Mouse (Mus musculus) neural tube, embryonic 14.5 days (tissue): ENCODE data around the gene Ttc39b. TPM values are rescaled to one million over a fixed set of nuclear protein-coding genes. Genes with fewer than 3 reads are reported as not detected.

Source experiments
- ATAC-seq: fragments of 200-750 bp; cut with Nextera tagmentation; 2 replicates; pipeline ENCODE4 v1.8.0; 2017; ENCODE audit warnings: low read depth, mild to moderate bottlenecking, moderate TSS enrichment, moderate library complexity
- H3K27ac ChIP-seq: fragments of 300-500 bp; sonication (generic); 2 replicates; pipeline ENCODE4 v1.5.1; 2014; ENCODE audit warnings: low read depth, mild to moderate bottlenecking, control low read depth, low read length, moderate library complexity, mixed read lengths
- H3K27me3 ChIP-seq: fragments of 300-500 bp; sonication (generic); 2 replicates; pipeline ENCODE4 v1.6.1; 2014; ENCODE audit warnings: low read length; ENCODE audit not compliant: control insufficient read depth, insufficient read depth
- H3K36me3 ChIP-seq: fragments of 300-500 bp; sonication (generic); 2 replicates; pipeline ENCODE4 v1.6.1; 2014; ENCODE audit warnings: low read length, mixed read lengths; ENCODE audit not compliant: control insufficient read depth, insufficient read depth
- H3K4me1 ChIP-seq: fragments of 300-500 bp; sonication (generic); 2 replicates; pipeline ENCODE4 v1.6.1; 2014; ENCODE audit warnings: low read length; ENCODE audit not compliant: control insufficient read depth, insufficient read depth
- H3K4me2 ChIP-seq: fragments of 300-500 bp; sonication (generic); 2 replicates; pipeline ENCODE4 v1.6.1; 2014; ENCODE audit warnings: mild to moderate bottlenecking, low read depth, low read length, control low read depth
- H3K4me3 ChIP-seq: fragments of 300-500 bp; sonication (generic); 2 replicates; pipeline ENCODE4 v1.5.1; 2014; ENCODE audit warnings: low read depth, low read length, control low read depth, mixed read lengths
- H3K9ac ChIP-seq: fragments of 300-500 bp; sonication (generic); replicated peaks from 2 replicates; pipeline ENCODE4 v1.6.1; 2014; ENCODE audit warnings: low read depth, mild to moderate bottlenecking, control low read depth, low read length, mixed read lengths
- H3K9me3 ChIP-seq: fragments of 300-500 bp; sonication (generic); 2 replicates; pipeline ENCODE4 v1.6.1; 2016; ENCODE audit warnings: low read length; ENCODE audit not compliant: control insufficient read depth
- WGBS: fragments of 180-500 bp; shearing (Covaris S2); extraction: QIAGEN DNeasy Blood & Tissue Kit; methylation state at CpG from one replicate; pipeline ENCODE4 v1.1.7; 2014; 5-methylcytosine and 5-hydroxymethylcytosine counted together
- polyA plus RNA-seq: library from polyadenylated mRNA; unstranded; fragments of >200 nt; fragmentation: Nextera tagmentation; extraction: Ambion mirVana; gene quantifications from 2 replicates; pipeline ENCODE4 v1.2.1, GENCODE M21; 2014

Gene Ttc39b
- polyA plus RNA-seq, 1 experiment from 2014 or later, result 10.9 TPM

DNA sequence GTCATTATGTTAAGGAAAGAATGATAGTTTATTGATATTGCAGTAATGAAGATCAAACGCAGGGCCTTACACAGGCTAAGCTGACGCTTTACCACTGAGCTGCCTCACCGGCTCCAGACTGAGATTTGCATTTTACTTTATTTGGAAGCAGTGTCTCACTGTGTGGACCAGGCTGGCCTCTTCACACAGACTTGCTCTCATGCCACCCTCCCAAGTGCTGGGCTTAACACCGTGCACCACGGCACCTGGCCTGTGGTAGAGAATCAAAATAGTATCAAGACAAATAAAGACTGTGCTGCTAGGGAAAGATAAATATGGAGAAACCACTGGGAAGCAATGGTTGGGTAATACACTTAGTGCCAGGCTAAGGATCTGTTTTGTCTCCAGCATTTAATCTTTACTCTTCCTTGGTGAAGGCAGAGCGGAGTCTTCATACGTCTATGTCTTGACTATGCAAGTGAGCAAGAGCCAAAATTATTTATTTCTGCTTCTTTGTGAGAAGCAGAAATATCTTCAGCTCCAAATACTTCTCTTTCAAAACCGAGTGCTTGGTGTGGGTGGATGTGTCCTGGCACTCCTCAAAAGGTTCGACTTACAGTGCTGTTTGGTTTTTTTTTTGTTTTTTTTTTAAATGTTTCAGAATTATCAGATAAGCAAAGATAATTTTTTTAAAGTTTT, 19.2 kb upstream of the Ttc39b start:
- ATAC-seq, result no peak
- 84% methylated on average over 9 of the region's 9 CpGs for WGBS
- H3K9ac ChIP-seq, result no peak overlapping the region
- no peak overlapping the region for H3K27ac ChIP-seq
- no peaks in the 10 kb centered on the region for H3K27me3 ChIP-seq
- no peaks in the 10 kb centered on the region for H3K36me3 ChIP-seq
- H3K4me2 ChIP-seq, result no peak overlapping the region
- no peak overlapping the region for H3K4me3 ChIP-seq
- H3K4me1 ChIP-seq, result no peaks in the 10 kb centered on the region
- H3K9me3 ChIP-seq, result no peaks in the 10 kb centered on the region

DNA sequence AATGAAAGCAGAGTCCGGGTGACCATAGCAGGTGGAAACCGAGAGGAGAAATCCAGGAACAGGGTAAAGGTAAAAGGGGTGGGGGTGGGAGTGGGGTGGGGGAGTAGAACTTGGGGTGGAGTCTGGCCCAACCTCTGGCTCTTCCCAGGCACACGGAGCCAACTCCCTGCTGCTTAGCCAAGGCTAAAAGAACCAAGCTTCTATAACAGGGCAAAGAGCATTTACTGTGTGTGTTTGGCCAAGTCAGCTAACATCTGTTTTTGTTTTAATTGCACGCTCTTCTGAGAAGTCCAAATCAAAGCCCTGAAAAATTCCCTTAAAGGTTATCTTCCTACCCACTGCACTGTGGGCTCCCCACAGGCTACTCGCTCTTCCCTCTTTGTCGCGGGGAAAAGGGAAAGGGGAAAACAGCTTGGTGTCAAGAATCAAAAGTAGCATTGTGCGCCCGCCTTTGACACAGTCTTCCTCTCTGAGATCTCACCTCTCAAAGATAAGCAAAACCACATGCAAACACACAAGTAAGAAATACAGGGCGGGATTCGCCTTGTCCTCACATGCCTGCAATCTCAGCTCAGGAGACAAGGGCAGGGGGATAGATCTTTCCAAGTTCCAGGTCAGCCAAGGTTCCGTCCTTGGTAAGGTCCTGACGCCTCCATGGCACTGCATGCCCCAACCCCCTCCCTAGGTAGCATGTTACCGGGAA, 18.4 kb upstream of the Ttc39b start:
- H3K9ac ChIP-seq, result no peak overlapping the region
- H3K36me3 ChIP-seq, result no peaks in the 10 kb centered on the region
- no peak overlapping the region for H3K27ac ChIP-seq
- no peak for ATAC-seq
- no peaks in the 10 kb centered on the region for H3K4me1 ChIP-seq
- H3K4me3 ChIP-seq, result no peak overlapping the region
- H3K4me2 ChIP-seq, result no peak overlapping the region
- H3K9me3 ChIP-seq, result no peaks in the 10 kb centered on the region
- WGBS, result 67% methylated on average over 14 of the region's 14 CpGs
- H3K27me3 ChIP-seq, result no peaks in the 10 kb centered on the region

DNA sequence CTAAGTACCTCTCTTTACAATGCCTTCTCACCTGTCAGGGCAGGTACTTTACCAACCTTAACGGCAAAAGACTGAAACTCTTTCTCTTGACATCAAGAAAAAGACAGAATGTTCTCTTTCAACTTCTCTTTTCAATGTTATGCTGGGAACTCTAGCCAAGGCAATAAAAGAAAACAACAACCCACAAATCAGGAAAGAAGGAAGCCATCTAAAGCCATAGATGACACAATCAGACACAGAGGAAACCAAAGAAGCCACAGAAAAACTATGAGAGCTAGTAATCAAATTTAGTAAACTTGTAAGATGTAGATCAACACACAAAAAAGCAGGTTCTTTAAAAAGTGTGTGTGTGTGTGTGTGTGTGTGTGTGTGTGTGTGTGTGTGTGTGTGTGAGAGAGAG, 15.3 kb upstream of the Ttc39b start:
- no peak overlapping the region for H3K9ac ChIP-seq

DNA sequence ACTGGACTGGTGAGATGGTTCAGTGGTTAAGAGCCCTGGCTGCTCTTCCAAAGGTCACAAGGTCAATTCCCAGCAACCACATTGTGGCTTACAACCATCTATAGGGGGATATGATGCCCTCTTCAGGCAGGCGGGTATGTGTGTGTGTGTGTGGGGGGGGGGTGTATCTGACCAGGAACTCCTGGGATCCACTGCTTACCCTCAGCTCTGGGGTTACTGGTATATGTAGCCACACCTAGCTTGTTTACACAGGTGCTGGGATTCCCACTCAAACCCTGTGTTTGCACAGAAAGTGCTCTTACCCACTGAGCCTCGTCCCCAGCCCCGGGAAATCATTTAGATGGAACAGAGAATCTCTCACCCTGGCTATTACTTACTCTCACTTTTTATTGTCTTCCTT, 13.7 kb upstream of the Ttc39b start:
- H3K4me2 ChIP-seq, result no peak overlapping the region
- no peaks in the 10 kb centered on the region for H3K36me3 ChIP-seq
- H3K27me3 ChIP-seq, result no peaks in the 10 kb centered on the region
- H3K4me3 ChIP-seq, result no peak overlapping the region
- no peak overlapping the region for H3K27ac ChIP-seq
- H3K9me3 ChIP-seq, result no peaks in the 10 kb centered on the region
- WGBS, result 59% methylated on average over 3 of the region's 3 CpGs
- ATAC-seq, result no peak
- no peak overlapping the region for H3K9ac ChIP-seq
- no peaks in the 10 kb centered on the region for H3K4me1 ChIP-seq

More for the DNA sequence above, 15.3 kb upstream of the Ttc39b start:
- no peaks in the 10 kb centered on the region for H3K36me3 ChIP-seq
- no peak overlapping the region for H3K4me3 ChIP-seq
- H3K27me3 ChIP-seq, result no peaks in the 10 kb centered on the region
- 95% methylated on average over 1 of the region's 1 CpGs for WGBS
- no peaks in the 10 kb centered on the region for H3K9me3 ChIP-seq
- no peak overlapping the region for H3K27ac ChIP-seq
- H3K4me2 ChIP-seq, result no peak overlapping the region
- ATAC-seq, result no peak
- no peaks in the 10 kb centered on the region for H3K4me1 ChIP-seq

DNA sequence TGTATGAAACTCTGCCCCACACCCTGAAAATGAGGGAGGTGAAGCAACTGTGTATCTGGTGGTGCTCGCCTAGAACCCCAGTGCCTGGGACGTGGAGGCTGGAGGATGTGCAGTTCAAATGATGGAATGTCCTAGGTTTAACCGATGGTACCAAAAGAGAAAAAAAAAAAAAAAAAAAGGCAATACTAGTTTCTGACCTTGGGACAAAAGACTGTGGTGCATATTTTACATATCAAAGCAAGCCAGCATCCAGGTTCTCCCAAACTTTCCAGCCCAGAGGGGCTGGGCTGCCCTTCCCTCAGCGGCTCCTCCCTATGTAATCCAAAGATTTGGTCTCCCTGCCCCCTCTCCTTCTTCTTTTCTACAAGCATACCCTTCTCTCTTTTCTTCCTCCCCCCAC, 6.3 kb upstream of the Ttc39b start:
- no peaks in the 10 kb centered on the region for H3K4me1 ChIP-seq
- no peaks in the 10 kb centered on the region for H3K9me3 ChIP-seq
- 67% methylated on average over 4 of the region's 4 CpGs for WGBS
- H3K36me3 ChIP-seq, result no peaks in the 10 kb centered on the region
- H3K9ac ChIP-seq, result no peak overlapping the region
- no peak overlapping the region for H3K4me2 ChIP-seq
- H3K4me3 ChIP-seq, result no peak overlapping the region
- no peaks in the 10 kb centered on the region for H3K27me3 ChIP-seq
- no peak overlapping the region for H3K27ac ChIP-seq
- ATAC-seq, result no peak

DNA sequence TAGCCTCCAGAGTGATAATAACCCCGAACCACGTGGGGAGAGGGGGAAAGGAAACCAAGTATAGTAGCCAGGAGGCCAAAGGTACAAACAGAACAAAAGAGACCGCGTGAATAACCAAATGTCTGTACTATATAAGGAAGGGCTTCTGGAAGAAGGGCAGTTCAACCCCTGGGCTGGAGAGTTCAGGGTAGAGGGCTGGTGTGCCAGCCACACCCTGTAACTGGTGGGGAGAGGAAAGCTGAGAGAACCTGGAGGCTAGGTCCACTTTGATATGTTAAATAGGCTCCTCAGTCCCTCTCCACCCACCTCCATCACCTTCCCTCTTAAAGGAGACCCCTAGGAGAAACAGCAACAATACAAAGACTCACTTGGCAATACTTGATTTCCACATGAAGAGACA, 5.6 kb upstream of the Ttc39b start:
- H3K36me3 ChIP-seq, result no peaks in the 10 kb centered on the region

DNA sequence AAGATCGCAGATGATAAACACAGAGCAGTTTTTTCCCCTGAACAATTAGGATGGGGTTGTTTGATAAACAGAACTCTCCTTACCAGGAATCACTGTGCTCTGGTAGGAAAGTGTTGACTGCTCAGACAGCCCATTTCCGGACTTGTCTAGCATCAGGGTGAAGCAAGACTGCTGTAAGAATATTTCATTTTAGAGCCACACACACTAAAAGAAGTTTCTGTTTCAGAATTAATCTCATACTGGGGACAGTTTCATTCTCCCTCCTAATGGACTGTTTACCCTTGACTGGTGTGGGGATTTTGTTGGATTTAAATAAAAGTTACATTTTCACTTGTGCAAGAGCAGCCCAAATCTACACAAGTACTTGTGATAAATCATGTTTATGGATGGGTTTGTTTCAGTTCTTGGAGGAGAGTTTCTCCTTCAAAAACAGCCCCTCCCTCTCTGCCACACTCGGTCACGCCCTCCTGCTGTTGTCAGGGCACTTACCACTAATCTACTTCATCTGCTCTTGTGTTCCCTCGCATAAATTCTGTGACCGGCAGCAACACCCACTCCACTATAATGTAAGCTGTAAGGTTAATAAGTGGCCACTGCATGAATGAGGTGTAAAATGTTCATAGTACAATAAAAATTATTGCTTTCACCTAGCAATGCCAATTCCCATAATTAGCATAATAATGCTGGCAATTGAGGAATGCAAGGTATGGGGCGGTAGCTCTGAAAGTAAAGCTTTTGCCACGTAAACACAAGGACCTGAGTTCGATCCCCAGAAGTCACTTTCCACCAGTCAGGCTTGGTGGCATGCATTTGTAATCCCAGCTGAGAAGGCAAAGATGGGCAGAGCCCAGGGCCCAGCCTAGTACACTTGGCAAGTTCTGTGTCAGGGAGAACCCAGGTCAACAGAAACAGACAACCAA, 4.2 kb upstream of the Ttc39b start:
- Histone ChIP-seq H3K4me2 (no peak overlapping the region), H3K4me3 (no peak overlapping the region), H3K9me3 (no peaks in the 10 kb centered on the region), H3K36me3 (no peaks in the 10 kb centered on the region), H3K27ac (no peak overlapping the region), H3K4me1 (0 out of 2 replicates have a peak, but pooled peaks cover 4% of the 10 kb centered on the region), H3K27me3 (peaks cover 5% of the 10 kb centered on the region; the same call in 1 of the 2 replicates), H3K9ac (no peak overlapping the region)
- WGBS, result 14% methylated on average over 9 of the region's 9 CpGs
- no peak for ATAC-seq

More for the DNA sequence above, 5.6 kb upstream of the Ttc39b start:
- no peak for ATAC-seq
- no peak overlapping the region for H3K4me2 ChIP-seq
- no peaks in the 10 kb centered on the region for H3K9me3 ChIP-seq
- H3K27ac ChIP-seq, result no peak overlapping the region
- no peak overlapping the region for H3K9ac ChIP-seq
- WGBS, result 51% methylated on average over 4 of the region's 4 CpGs
- H3K4me1 ChIP-seq, result no peaks in the 10 kb centered on the region
- peaks cover 3% of the 10 kb centered on the region; the same call in 1 of the 2 replicates for H3K27me3 ChIP-seq
- no peak overlapping the region for H3K4me3 ChIP-seq

DNA sequence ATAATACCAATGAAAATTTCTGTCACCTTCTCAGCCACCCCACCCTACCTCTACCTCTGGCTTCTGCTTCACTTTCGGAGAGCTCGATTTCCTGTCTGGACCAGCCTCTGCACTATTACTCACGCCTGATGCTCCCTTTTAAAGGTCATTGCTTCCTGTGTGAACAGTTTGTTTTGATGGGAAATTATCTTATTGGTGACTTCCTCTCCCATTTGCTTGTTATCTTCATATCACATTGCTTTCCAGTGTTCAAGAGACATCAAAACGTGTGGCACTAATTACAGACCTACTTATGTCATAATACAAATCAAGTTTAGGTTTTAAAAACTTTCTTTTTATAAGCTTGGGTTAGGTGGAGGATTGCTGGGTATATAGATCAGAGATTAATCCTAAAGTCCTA, 3.5 kb upstream of the Ttc39b start:
- Histone ChIP-seq H3K36me3 (no peaks in the 10 kb centered on the region), H3K4me3 (no peak overlapping the region), H3K4me1 (0 out of 2 replicates have a peak, but pooled peaks cover 9% of the 10 kb centered on the region), H3K27me3 (peaks cover 5% of the 10 kb centered on the region; the same call in 1 of the 2 replicates), H3K27ac (no peak overlapping the region), H3K9me3 (no peaks in the 10 kb centered on the region), H3K4me2 (no peak overlapping the region), H3K9ac (no peak overlapping the region)
- ATAC-seq, result no peak
- 58% methylated on average over 4 of the region's 4 CpGs for WGBS
